Mouse (Mus musculus) urinary bladder, postnatal 4 days (tissue): ENCODE data around the gene Bloc1s6.

Experiments
- DNase-seq, 2 experiments: peaks; one replicate each; pipeline ENCODE4 v3.0.0; 2021 to 2022; ENCODE audit warnings: low spot score in 2 of 2

Gene Bloc1s6

GRCm38 (mm10) chr2:122765071-122765793, 26.9 kb downstream of the Bloc1s6 start, which contains the start of gene Sqor:
Sqor (plus strand) TSS chr2:122765237.
- peak; percentile 72 to 74 for DNase-seq

GRCm38 (mm10) chr2:122765794-122766145, 27.5 kb downstream of the Bloc1s6 start:
- no peak for DNase-seq

- no peak for DNase-seq
Observed at GRCm38 (mm10) chr2:122771002-122771401, 32.7 kb downstream of the Bloc1s6 start.

- no peak for DNase-seq
Observed at GRCm38 (mm10) chr2:122772899-122773298, 34.6 kb downstream of the Bloc1s6 start.

- no peak for DNase-seq
Observed at GRCm38 (mm10) chr2:122775491-122775890, 37.2 kb downstream of the Bloc1s6 start.

GRCm38 (mm10) chr2:122776823-122777222, 38.5 kb downstream of the Bloc1s6 start:
- no peak for DNase-seq

- no peak for DNase-seq
Observed at GRCm38 (mm10) chr2:122779967-122780366, 41.7 kb downstream of the Bloc1s6 start.

GRCm38 (mm10) chr2:122780447-122780846, 42.1 kb downstream of the Bloc1s6 start:
- DNase-seq: no peak

- no peak for DNase-seq
Observed at GRCm38 (mm10) chr2:122781590-122782356, 43.5 kb downstream of the Bloc1s6 start.

GRCm38 (mm10) chr2:122783730-122784129, 45.4 kb downstream of the Bloc1s6 start:
- DNase-seq: no peak

GRCm38 (mm10) chr2:122784701-122785100, 46.4 kb downstream of the Bloc1s6 start:
- DNase-seq: no peak

GRCm38 (mm10) chr2:122786167-122786566, 47.9 kb downstream of the Bloc1s6 start:
- no peak for DNase-seq

- peak in 1 of 2 experiments; percentile 22 for DNase-seq
Observed at GRCm38 (mm10) chr2:122789311-122789710, 51.0 kb downstream of the Bloc1s6 start.

GRCm38 (mm10) chr2:122789730-122790129, 51.4 kb downstream of the Bloc1s6 start:
- DNase-seq: no peak
